Mouse (Mus musculus): ENCODE measurements around the gene Dpep3.

Gene Dpep3

GRCm38 (mm10) chr8:105971019-105971720 is 8.1 kb downstream of the Dpep3 start:
- no peak for DNase-seq

- DNase-seq: no peak
These were observed 9.9 kb downstream of the Dpep3 start for GRCm38 (mm10) chr8:105969367-105969766.

- DNase-seq: peak in 1 of 2 experiments; percentile 38
These were observed 12.4 kb downstream of the Dpep3 start for GRCm38 (mm10) chr8:105966692-105967311.

- peak; percentile 82 to 88 for DNase-seq
These were observed 13.3 kb downstream of the Dpep3 start, which contains the start of gene Slc12a4 for GRCm38 (mm10) chr8:105965905-105966341. TSS of gene Slc12a4 (minus strand) at chr8:105966097.

GRCm38 (mm10) chr8:105965266-105965904 is 13.8 kb downstream of the Dpep3 start:
- DNase-seq: peak; percentile 58 to 63

- no peak for DNase-seq
These were observed 14.5 kb downstream of the Dpep3 start for GRCm38 (mm10) chr8:105964506-105965265.

- no peak for DNase-seq
These were observed 17.7 kb downstream of the Dpep3 start for GRCm38 (mm10) chr8:105961536-105961935.

GRCm38 (mm10) chr8:105961101-105961500 is 18.1 kb downstream of the Dpep3 start:
- no peak for DNase-seq

GRCm38 (mm10) chr8:105959350-105959749 is 19.9 kb downstream of the Dpep3 start:
- peak; percentile 71 to 82 for DNase-seq

- peak; percentile 50 to 63 for DNase-seq
These were observed 21.4 kb downstream of the Dpep3 start for GRCm38 (mm10) chr8:105957813-105958212.

- peak in 1 of 2 experiments; percentile 31 for DNase-seq
These were observed 22.7 kb downstream of the Dpep3 start for GRCm38 (mm10) chr8:105956556-105956955.

GRCm38 (mm10) chr8:105951057-105951659 is 28.1 kb downstream of the Dpep3 start:
- no peak for DNase-seq

GRCm38 (mm10) chr8:105949350-105949749 is 29.9 kb downstream of the Dpep3 start:
- no peak for DNase-seq

GRCm38 (mm10) chr8:105943321-105943739 is 35.9 kb downstream of the Dpep3 start, which contains the start of gene Lcat:
TSS of gene Lcat (minus strand) at chr8:105943382.
- DNase-seq: no peak

GRCm38 (mm10) chr8:105942542-105942941 is 36.7 kb downstream of the Dpep3 start:
- no peak for DNase-seq

GRCm38 (mm10) chr8:105942026-105942425 is 37.2 kb downstream of the Dpep3 start:
- DNase-seq: no peak

- peak in 1 of 2 experiments; percentile 31 for DNase-seq
These were observed 40.9 kb downstream of the Dpep3 start, which contains the start of gene Psmb10 for GRCm38 (mm10) chr8:105938306-105938669. TSS of gene Psmb10 (minus strand) at chr8:105938444.

GRCm38 (mm10) chr8:105937496-105938305 is 41.5 kb downstream of the Dpep3 start:
- DNase-seq: peak; percentile 54 to 64

GRCm38 (mm10) chr8:105936866-105937475 is 42.3 kb downstream of the Dpep3 start:
- peak; percentile 91 to 93 for DNase-seq

GRCm38 (mm10) chr8:105935863-105936603 is 43.2 kb downstream of the Dpep3 start:
- no peak for DNase-seq

Measured in lung, adult 18-20 months (tissue).